Mouse (Mus musculus): ENCODE data around the gene Gng8.

The Gng8 gene

DNA sequence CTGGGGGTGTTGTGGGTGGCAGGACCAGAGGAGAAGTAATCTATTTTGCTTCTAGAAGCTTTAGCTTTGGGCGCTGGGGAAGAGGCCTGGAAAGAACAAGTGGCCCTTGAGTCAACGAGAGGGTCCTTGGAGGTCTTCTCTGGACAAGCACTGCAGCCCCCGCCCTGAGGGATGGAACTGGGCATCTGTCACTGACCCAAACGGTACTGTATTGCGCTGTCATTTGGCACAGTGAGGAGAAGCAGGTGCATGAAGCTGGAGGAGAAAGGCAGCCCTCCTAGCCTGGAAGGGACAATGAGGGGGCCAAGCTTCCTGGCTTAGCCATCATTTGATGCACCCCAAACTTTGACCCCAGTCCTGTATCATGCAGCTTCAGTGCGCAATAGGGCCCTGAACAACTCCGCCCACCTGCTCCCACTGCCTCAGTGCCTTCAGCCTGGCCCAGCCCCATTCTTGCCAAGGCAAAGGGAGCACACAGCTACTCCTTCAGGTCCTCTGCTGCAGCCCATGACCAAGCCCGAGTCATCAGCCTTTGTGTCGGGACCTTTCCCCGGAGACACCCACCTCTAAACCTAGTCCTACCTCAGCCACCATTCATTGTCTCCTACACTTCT lies 30.9 kb downstream of the Gng8 start:
- in situ Hi-C loops (cut with MboI, MseI) = loop anchor here (5.0 kb wide), 1 partner anchor 65 kb away; no protein-coding TSS in a partner anchor

DNA sequence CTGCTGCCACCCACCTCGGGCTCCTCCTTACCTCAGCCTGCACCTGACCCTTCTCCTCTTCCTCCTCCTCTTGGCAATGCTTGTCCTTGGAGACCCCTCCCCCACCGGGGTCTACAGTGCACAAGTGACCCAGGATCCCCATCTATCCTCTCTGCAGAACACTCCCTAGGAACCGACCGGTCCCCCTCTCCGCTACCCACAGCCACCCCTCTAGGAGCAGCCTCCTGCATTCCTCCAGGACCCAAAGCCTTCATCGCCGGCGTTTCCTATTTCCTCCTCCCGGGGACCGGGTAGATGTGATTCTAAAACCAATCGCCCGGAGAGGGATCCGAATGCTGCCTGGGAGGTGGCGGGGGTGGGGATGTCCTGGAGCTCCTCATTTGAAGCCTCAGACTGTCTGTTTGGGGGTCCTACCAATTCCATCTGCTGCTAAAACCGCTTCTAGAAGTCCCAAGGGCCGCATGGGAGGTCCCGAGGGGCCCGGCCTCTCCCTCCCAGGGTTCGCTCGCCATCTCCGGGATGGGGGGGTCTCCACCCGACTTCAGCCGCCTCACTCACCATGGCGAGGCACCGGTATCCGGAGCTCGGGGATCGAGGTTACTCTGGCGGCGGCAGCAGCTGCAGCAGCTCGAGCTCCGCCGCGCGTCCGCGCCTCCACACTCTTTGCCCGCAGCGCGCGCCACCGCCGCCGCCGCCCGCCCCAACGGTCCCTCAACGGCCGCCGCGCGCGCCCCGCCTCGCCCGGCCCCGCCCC lies 31.9 kb downstream of the Gng8 start:
- in situ Hi-C loops (cut with MboI, MseI) = loop anchor here (5.0 kb wide), 1 partner anchor 66 kb away; no protein-coding TSS in a partner anchor

DNA sequence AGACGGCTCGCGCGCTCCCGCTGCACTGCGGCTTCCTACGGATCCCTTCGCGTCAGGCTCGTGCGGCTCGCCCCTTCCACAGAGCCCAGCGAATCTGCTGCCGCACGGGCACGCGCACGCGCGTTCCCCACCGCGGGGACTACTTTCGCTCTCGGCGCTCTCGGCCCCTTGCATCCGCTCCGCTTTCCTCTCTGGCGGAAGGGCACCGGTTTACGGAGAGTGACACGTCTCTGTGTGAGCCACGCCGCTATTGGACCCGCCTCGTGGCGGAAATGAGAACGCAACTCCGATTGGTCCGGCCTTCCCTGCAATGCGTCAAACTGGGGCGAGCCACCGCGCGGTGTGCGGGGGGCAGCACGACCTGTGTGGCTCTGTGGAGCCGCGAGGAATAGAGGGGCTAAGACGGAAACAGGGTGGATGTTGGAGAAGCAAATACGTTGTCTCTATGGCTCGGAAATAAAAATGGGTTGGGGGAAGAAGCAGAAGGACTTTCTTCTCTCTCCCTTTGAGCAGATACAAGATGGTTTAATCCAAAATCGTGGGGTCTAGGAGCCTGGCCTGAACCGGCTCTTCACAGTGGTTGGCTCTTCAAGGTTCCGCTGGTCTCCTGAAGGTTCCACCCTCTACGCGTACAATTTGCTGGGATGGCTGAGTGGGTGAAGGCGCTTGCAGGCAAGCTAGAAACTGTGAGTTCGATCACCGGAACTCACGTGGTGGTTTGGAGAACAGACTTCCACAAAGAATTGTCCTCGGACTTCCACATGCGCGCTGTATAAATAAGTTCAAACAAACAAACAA lies 32.6 kb downstream of the Gng8 start, which contains the start of gene Calm3:
Calm3 (minus strand) TSS at position 78 of the 798 bp plus-strand sequence.
- in situ Hi-C loops (cut with MboI, MseI) = loop anchor here (5.0 kb wide), 1 partner anchor 67 kb away; no protein-coding TSS in a partner anchor

DNA sequence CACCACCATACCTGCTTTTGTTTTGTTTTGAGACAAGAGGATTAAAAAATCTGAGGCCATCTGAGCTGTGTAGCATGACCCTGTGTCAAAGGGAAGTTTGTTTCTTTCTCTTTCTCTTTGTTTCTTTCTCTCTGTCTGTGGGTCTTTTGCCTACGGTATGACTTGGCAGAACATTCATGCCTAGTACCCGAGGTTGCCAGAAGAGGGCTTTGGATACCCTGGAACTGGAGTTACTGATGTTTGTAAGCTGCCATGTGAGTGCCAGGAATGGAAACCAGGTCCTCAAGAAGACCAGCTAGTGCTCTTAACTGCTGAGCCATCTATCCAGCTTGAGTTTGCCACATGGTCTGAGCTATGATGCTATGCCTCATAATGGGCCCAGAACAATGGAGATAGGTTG lies 36.8 kb downstream of the Gng8 start:
- in situ Hi-C loops (cut with MboI, MseI) = no loop called here

DNA sequence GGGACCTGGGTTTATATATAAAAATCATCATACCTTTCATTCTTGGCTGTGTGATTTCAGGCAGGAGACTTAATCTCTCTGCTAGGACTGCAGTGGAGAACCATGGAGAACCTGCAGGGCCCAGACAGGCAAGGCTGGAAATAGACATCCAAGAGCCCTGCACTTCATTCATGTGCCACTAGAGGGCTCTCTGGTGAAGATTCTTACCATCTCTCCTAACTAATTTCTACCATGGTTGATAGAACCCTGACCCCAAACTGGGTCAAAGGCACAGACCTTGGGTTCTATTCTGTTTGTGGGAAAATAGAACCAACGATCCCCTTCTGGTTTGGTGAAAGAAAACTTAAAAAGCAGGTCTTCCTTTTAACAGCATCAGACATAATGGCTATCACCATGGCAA lies 39.3 kb downstream of the Gng8 start:
- in situ Hi-C loops (cut with MboI, MseI) = loop anchor here (5.0 kb wide), 2 partner anchors 71 to 121 kb away; no protein-coding TSS in a partner anchor

DNA sequence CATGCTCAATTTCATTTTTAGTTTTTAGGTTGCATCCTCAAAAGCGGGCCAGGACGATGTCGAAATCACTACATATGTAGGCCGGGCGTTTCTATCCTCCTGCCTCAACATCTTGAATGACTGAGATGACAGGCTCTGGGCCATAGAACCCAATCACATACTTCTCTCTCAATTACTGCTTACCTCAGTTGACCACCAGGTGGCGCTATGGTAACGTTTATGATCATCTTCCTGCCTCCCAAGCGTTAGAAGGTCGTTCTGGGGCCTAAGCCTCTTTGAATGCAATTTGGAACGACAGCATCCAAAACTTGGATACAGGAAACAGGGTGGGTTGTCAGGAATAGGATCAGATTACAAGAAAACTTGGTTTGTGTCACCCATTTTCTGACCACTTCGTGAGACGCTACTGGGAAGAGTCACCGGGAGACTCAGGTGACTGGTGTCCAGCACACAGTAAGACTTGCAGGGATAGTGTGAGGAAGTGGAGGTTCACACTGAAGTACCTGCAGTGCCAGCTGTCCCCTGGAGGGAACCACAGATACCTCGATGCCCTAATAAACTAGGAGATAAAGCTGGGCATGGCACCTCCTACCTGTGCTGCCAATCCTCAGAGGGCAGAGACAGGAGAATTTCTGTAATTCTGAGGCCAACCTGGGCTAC lies 40.5 kb downstream of the Gng8 start:
- in situ Hi-C loops (cut with MboI, MseI) = loop anchor here (5.0 kb wide), 2 partner anchors 70 to 120 kb away; no protein-coding TSS in a partner anchor

DNA sequence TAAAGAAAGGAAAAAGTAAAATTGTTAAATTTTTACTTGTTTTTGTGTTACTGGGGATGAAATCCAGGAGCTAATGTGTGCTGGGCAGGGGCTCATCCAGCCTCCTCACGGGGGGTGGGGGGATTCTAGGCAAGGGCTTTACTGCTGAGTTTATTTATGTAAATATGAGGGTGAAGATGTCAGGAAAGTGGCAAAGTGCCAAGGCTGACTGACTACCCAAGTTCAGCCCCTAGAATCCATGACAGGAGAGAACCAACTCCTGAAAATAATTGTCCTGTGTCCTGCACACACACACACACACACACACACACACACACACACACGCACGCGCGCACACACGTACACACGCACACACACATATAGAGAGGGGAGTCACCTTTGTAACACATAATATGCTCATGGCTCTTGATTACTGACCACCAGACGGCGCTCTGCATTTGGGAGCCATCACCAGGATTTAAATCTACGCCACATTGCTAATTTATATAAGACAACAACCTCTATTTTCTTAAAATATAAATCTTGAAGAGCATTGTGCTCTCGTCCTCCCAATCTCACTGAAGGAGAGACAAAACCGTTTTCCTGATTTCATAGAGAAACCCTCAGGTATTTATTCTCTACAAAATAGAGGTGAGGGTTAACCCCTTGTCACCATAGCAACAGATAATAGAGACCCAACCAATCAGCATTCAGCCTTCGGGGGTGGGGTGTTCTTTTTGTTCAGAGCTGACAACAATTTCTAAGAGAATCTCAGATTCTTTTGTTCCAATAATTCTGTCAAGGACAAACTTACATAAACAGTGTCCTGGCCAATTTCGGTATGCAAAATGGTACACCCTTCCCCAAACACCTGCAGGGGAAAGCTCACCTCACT lies 41.4 kb downstream of the Gng8 start:
- in situ Hi-C loops (cut with MboI, MseI) = loop anchor here (5.0 kb wide), 2 partner anchors 69 to 119 kb away; no protein-coding TSS in a partner anchor

DNA sequence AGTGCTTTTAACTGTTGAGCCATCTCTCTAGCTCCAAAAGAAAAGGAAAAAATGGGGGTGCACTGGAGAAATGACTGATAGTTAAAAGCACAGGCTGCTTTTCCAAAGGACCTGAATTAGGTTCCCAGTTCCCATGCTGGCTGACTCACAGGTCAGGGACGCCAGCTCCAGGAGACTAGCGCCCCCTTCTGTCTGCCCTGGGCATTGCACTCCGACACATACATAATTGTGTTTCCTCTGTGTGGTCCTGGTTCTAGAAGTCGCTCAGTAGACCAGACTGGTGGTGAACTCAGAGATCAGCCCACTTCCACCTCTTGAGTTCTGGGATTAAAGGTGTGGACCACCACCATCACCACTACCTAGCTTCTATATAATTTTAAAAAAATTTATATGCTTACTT lies 45.7 kb downstream of the Gng8 start:
- in situ Hi-C loops (cut with MboI, MseI) = no loop called here

DNA sequence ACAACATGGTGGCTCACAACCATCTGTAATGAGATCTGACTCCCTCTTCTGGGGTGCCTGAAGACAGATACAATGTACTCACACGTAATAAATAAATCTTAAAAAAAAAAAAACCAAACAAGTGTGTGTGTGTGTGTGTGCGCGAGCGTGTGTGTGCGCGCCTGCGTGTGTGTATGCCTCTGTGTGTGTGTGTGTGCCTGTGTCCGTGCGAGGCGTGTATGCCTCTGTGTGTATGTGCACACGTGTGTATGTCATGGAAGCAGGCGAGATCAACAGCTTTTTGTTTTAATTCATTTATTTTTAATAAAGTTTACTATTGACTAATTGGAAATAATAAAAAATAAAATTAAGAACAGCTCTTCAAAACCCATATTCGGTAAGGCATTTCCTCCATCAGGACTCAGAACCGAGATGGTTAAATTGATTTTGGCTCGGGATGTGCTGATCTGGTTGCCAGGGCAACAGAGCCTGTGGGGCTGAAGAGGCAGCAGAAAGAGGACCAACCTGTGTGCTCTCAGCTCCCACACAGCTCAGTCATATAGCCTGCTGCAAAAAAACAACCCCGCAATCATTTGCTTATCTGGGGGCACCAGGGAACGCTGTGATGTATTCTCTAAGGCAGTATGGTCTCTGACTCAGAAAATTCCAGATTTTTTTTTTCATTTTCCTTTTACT lies 46.7 kb downstream of the Gng8 start:
- in situ Hi-C loops (cut with MboI, MseI) = no loop called here

DNA sequence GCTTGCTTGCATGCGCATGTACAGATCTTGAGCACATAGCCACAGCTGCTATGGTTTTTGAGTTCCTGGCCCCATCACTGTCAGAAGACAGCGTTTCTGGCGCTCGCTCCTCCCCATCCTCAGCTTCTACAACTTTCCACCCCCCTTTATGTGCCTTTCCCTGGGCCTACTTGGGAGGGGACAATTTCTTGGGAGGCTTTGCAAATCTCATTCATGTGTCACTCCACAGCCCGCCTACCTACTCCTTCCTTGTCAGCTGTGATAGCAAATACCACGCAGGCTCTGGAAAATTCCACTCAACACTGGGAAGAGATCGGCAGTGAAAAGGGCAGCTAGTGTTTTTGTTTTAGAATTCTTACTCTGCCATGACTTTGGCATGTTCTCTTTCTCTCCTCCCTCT lies 48.7 kb downstream of the Gng8 start:
- in situ Hi-C loops (cut with MboI, MseI) = no loop called here

DNA sequence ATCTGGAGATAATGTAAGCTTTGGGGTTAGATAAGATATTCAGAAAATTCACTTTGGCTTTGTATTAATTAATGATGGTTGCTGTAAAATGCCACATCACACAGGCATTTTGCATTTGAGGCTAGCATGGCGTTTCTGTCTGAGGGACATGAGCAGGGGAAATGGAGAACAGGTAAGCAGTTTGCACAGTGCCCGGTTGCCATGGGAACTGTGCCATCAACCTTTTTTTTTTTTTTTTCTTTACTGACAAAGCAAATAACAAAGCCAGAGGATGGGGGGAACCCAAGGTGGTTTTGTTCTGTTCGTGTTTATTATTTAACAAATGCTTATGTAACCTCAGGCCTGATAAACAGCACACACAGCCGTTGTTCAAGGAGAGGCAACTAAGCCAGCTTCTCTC lies 51.3 kb downstream of the Gng8 start:
- in situ Hi-C loops (cut with MboI, MseI) = no loop called here

DNA sequence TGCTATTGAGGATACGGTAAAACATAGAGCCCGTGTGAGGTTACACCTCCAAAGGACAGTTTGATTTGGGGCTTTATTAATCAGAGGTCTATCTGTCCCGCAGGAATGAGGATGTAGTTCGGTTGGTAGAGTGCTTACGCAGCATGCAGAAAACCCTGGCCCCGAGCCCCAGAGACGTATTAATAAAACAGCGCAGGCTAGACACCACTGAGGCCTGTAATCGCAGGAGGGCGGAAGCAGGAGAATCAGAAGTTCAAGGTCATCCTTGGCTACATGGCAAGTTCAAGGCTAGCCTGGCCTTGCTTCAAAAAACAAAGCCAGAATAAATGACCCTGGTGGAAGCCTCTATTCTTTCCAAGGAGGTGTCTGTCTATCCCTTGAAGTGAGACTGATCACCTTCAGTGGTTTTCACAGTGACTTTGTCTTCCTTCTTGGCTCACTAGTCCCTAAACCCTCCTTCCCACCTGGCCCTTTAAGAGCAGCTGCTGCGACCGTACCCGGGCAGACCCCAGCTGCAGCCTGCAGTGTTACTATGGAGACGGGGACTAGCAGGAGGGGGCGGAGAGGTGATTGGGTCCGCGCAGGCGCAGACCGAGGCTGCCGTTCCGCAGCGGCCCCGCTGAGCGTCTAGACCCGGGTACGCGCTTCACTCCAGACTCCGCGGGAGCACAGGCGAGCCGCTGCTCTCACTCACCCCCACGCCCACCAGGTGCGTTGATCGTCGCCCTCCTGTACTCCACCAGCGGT lies 52.6 kb downstream of the Gng8 start, which contains the start of gene Pnmal2:
Pnmal2 (plus strand) TSS at position 622 of the 747 bp plus-strand sequence.
- in situ Hi-C loops (cut with MboI, MseI) = no loop called here

DNA sequence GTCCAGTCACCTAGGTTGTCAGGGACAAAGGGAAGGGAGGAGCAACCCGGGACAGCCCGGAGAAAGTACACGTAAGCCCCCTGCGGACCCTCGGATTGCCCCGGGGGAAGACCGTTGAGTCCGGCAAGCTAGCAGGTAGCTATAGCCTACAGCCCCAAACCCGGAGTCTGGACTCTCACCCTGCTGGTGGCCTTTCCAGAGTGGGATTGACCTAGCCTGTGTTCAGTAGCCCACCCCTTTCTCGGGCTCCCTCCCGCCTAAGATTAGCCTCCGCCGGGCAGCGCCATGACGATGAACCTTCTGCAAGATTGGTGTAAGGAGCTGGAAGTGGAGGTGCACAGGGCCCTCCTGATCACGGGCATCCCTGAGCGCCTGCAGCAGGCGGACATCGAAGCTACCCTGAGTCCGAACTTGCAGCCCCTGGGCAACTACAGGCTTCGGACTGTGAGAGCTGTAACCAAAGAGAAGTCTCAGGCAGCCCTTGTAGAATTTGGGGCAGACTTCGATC lies 53.3 kb downstream of the Gng8 start:
- in situ Hi-C loops (cut with MboI, MseI) = no loop called here

Measured in T-helper 2 cell (primary cell).